Comparison of ENCODE assay signal across 9 mouse cellular contexts in genomic region chr11:99463155-99463554, GRCm38 (mm10). TPM values are rescaled to one million over a fixed set of nuclear protein-coding genes. Genes with fewer than 3 reads are reported as not detected.
DNase-seq lines count a peak whose midpoint lies in the region; ATAC-seq and TF ChIP-seq lines count a peak whose summit lies in the region.
"Had no signal": no experiment of that assay in that cellular context is flagged by ENCODE, and none has a peak within 500 bp of the region (broad histone marks: within the 10 kb centered on the region; RNA-seq: fewer than 3 reads in every experiment).

No protein-coding gene starts in this region.

- H3K36me3 ChIP-seq in liver, postnatal 0 days (replicated peaks; ENCODE audit: insufficient read depth, low read length): no peaks in the 10 kb centered on the region
- H3K36me3 ChIP-seq: liver, embryonic 13.5 days had no signal

- H3K27me3 ChIP-seq in liver, postnatal 0 days (ENCODE audit: insufficient read depth, low read length): no peaks in the 10 kb centered on the region
- H3K27me3 ChIP-seq: liver, embryonic 13.5 days had no signal

- no peak overlapping the region for H3K27ac ChIP-seq in liver, postnatal 0 days (ENCODE audit: low read depth)
- H3K27ac ChIP-seq: liver, embryonic 13.5 days had no signal

- TF ChIP-seq EP300 in liver, postnatal 0 days (IDR thresholded peaks at IDR 0.05; ENCODE audit: low read depth): no peak

- H3K9ac ChIP-seq in liver, postnatal 0 days (replicated peaks): no peak overlapping the region
- H3K9ac ChIP-seq: liver, embryonic 13.5 days had no signal

- H3K4me1 ChIP-seq in liver, postnatal 0 days (ENCODE audit: insufficient read depth): peaks cover 5% of the 10 kb centered on the region; the same call in 1 of the 2 replicates
- H3K4me1 ChIP-seq: liver, embryonic 13.5 days had no signal

- peak; percentile 82 for DNase-seq in CD4-positive, CD25-positive, alpha-beta regulatory T cell, adult 2 months (ENCODE audit: low read depth, low spot score)
- DNase-seq in CD8-positive naive resting alpha-beta T cell, adult 2 months (ENCODE audit: low read depth in 2 of 2, low spot score in 2 of 2): peak; percentile 10 to 33
- peak; percentile 88 for DNase-seq in brain, adult 2 months (ENCODE audit: low read depth, low spot score)
- peak; percentile 43 for DNase-seq in forelimb bud, embryonic 11.5 days (ENCODE audit: low read depth, low spot score)
- DNase-seq in kidney, postnatal 14 days: peak; percentile 70
- peak; percentile 75 for DNase-seq in liver, postnatal 0 days
- peak; percentile 86 for DNase-seq in right cerebral cortex, postnatal 4 days
- DNase-seq: liver, embryonic 13.5 days had no signal

- H3K4me2 ChIP-seq in liver, postnatal 0 days (ENCODE audit: low read depth, low read length): no peak overlapping the region
- H3K4me2 ChIP-seq: liver, embryonic 13.5 days had no signal

- peak; percentile 91 for TF ChIP-seq CTCF in liver, postnatal 0 days (IDR thresholded peaks at IDR 0.05; ENCODE audit: low read depth)

- H3K9me3 ChIP-seq in liver, postnatal 0 days (ENCODE audit: low read length): no peaks in the 10 kb centered on the region
- H3K9me3 ChIP-seq: liver, embryonic 13.5 days had no signal

- H3K4me3 ChIP-seq in liver, postnatal 0 days (ENCODE audit: low read depth, low read length): no peak overlapping the region
- H3K4me3 ChIP-seq: liver, embryonic 13.5 days had no signal

- ATAC-seq in CD4-positive, CD25-positive, alpha-beta regulatory T cell, adult 4 months: no peak
- no peak for ATAC-seq in liver, postnatal 0 days

- whole genome bisulfite sequencing in liver, postnatal 0 days (ENCODE audit: insufficient replicate concordance): 8% methylated on average over 8 of the region's 8 CpGs

RNA-seq across cellular contexts. Expression of gene Krt20, which starts 25.2 kb away (rescaled TPM):
- not detected for polyA plus RNA-seq in CD4-positive, CD25-positive, alpha-beta regulatory T cell, adult 4 months (2017; shearing (Covaris generic))
- 13.3 and 14.5 TPM in 2 replicates for polyA plus RNA-seq in liver, postnatal 0 days (2015; fragmentation: Nextera tagmentation; extraction: Ambion mirVana)

RNA-seq across cellular contexts. Expression of gene Krt23, which starts 29.8 kb away (rescaled TPM):
- not detected for polyA plus RNA-seq in CD4-positive, CD25-positive, alpha-beta regulatory T cell, adult 4 months (2017; shearing (Covaris generic))
- polyA plus RNA-seq in liver, postnatal 0 days (2015; fragmentation: Nextera tagmentation; extraction: Ambion mirVana): 15.7 and 16.5 TPM in 2 replicates

RNA-seq across cellular contexts. Expression of gene Krt12, which starts 41.1 kb away (rescaled TPM):
- polyA plus RNA-seq in CD4-positive, CD25-positive, alpha-beta regulatory T cell, adult 4 months (2017; shearing (Covaris generic)): not detected
- not detected in 2 replicates for polyA plus RNA-seq in liver, postnatal 0 days (2015; fragmentation: Nextera tagmentation; extraction: Ambion mirVana)
- polyA plus RNA-seq: liver, embryonic 13.5 days had no signal

RNA-seq across cellular contexts. Expression of gene Krt39, which starts 58.0 kb away (rescaled TPM):
- polyA plus RNA-seq in CD4-positive, CD25-positive, alpha-beta regulatory T cell, adult 4 months (2017; shearing (Covaris generic)): not detected
- polyA plus RNA-seq in liver, postnatal 0 days (2015; fragmentation: Nextera tagmentation; extraction: Ambion mirVana): not detected in 2 replicates
- polyA plus RNA-seq: liver, embryonic 13.5 days had no signal

Comparison
In these comparisons a context has a peak if more than half of its experiments do, and no peak if none do; other contexts are left out.
1. DNase-seq: peak in every context shown above with its lines; median percentile 88 in brain, adult 2 months; 86 in right cerebral cortex, postnatal 4 days; 82 in CD4-positive, CD25-positive, alpha-beta regulatory T cell, adult 2 months; 75 in liver, postnatal 0 days; 70 in kidney, postnatal 14 days; 43 in forelimb bud, embryonic 11.5 days; 22 in CD8-positive naive resting alpha-beta T cell, adult 2 months.
2. RNA of gene Krt20, which starts 25.2 kb away (polyA plus RNA-seq): 13.3 to 14.5 TPM in liver, postnatal 0 days; not detected in CD4-positive, CD25-positive, alpha-beta regulatory T cell, adult 4 months; every median in the first group is over 10 times any median in the second.
3. RNA of gene Krt23, which starts 29.8 kb away (polyA plus RNA-seq): 15.7 to 16.5 TPM in liver, postnatal 0 days; not detected in CD4-positive, CD25-positive, alpha-beta regulatory T cell, adult 4 months; every median in the first group is over 10 times any median in the second.